Mouse (Mus musculus): ENCODE measurements around the gene Anapc16. TPM values are rescaled to one million over a fixed set of nuclear protein-coding genes. Genes with fewer than 3 reads are reported as not detected.
"Not testable (repeated sequence)": the region's sequence is repeated elsewhere in the genome, so short reads cannot be mapped to it uniquely, and the experiment has no call there.

Gene Anapc16
- polyA plus RNA-seq, 1 experiment from 2014 or later = 118 TPM

DNA sequence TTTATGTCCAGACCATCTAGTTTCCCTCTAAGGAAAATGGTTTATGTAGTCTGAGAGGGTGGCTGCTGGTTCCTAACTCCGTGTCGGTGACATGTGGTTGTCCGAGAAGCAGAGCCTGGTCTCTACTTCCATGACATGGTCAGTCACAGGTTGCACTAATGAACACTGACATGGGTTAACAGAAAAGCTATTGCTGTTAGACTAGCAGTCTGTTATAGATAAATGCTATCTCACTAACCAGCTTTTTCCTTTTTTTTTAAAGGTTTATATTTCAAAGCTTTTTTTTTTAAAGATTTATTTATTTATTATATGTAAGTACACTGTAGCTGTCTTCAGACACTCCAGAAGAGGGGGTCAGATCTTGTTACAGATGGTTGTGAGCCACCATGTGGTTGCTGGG is 3.9 kb downstream of the Anapc16 start:
- H3K36me3 ChIP-seq = peaks cover 22% of the 10 kb centered on the region
- WGBS = 93% methylated on average over 3 of the region's 3 CpGs
- no peak overlapping the region for H3K4me2 ChIP-seq
- H3K4me1 ChIP-seq (replicated peaks) = peaks cover 21% of the 10 kb centered on the region
- no peak overlapping the region for H3K9ac ChIP-seq
- no peaks in the 10 kb centered on the region for H3K27me3 ChIP-seq
- H3K9me3 ChIP-seq = no peaks in the 10 kb centered on the region
- no peak overlapping the region for H3K4me3 ChIP-seq
- ATAC-seq (ENCODE audit: low read depth) = no peak
- no peak overlapping the region for H3K27ac ChIP-seq (replicated peaks)

- 23% methylated on average over 7 of the region's 7 CpGs for WGBS
- Histone ChIP-seq H3K9ac (no peak overlapping the region), H3K36me3 (peaks cover 31% of the 10 kb centered on the region), H3K9me3 (no peaks in the 10 kb centered on the region), H3K4me2 (no peak overlapping the region), H3K4me3 (no peak overlapping the region), H3K27me3 (no peaks in the 10 kb centered on the region), H3K27ac (replicated peaks) (no peak overlapping the region), H3K4me1 (replicated peaks) (peaks cover 18% of the 10 kb centered on the region)
- no peak for ATAC-seq (ENCODE audit: low read depth)
Measured at GRCm38 (mm10) chr10:59997591-59997990, 5.3 kb downstream of the Anapc16 start.

DNA sequence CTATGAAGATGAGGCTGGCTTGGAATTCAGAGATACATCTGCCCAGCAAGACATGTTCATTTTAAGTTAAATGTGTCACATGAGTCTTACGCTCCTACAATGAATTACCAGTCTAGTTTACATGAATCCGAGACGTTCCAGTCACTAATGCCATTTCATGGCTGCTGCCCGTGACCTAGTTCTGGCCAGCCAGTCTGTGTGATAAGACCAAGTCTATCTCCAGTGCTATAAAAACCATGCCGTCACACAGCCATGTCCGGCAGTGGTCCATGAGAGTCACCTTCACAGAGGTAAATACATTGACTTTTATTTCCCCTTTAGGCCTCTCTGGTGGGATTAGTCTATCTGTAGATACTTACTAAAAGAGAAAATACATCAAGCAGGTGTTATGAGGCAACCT is 7.0 kb downstream of the Anapc16 start:
- WGBS = 94% methylated on average over 6 of the region's 6 CpGs
- Histone ChIP-seq H3K27me3 (no peaks in the 10 kb centered on the region), H3K9ac (no peak overlapping the region), H3K27ac (replicated peaks) (no peak overlapping the region), H3K4me1 (replicated peaks) (peaks cover 17% of the 10 kb centered on the region), H3K36me3 (peaks cover 39% of the 10 kb centered on the region), H3K4me3 (no peak overlapping the region), H3K4me2 (no peak overlapping the region), H3K9me3 (no peaks in the 10 kb centered on the region)
- no peak for ATAC-seq (ENCODE audit: low read depth)

DNA sequence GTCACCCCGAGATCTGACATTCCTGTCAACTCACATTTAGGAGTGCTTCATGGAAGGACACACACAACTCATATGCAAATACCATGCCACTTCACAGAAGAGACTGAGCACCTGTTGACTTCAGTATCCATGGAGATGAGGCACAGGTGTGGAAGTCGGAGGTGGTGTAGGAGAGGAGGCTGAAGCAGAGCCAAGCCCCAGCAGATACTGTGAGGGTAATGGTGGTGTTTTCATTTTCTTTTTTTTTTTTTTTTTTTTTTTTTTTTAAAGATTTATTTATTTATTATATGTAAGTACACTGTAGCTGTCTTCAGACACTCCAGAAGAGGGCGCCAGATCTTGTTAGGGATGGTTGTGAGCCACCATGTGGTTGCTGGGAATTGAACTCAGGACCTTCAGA is 9.1 kb downstream of the Anapc16 start:
- not testable (repeated sequence) for H3K4me2 ChIP-seq; H3K27ac ChIP-seq (replicated peaks); H3K4me3 ChIP-seq; H3K27me3 ChIP-seq; H3K9ac ChIP-seq; H3K9me3 ChIP-seq; ATAC-seq (ENCODE audit: low read depth)
- peaks cover 16% of the 10 kb centered on the region for H3K4me1 ChIP-seq (replicated peaks)
- peaks cover 60% of the 10 kb centered on the region for H3K36me3 ChIP-seq
- WGBS = 90% methylated on average over 2 of the region's 3 CpGs

DNA sequence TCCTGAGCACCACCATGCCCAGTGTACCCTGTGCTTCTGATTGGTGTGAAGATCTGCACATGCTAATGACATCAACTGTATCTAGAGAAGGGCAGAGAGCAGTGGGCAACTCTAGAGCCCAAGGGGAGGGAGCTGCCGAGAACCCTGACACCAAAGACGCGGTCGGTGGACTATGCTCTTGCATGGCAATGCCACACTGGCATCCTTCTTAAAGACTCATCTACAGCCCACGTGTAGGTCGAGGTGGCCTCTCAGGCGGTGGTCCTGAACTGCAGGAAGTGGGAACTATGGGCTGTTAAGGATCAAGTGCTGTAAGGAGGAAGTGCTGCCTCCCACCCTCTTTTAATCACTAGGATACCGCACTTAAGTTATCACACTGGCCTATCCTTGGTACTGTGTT is 10.9 kb downstream of the Anapc16 start:
- Histone ChIP-seq H3K36me3 (peaks cover 77% of the 10 kb centered on the region), H3K27ac (replicated peaks) (no peak overlapping the region), H3K27me3 (no peaks in the 10 kb centered on the region), H3K4me2 (no peak overlapping the region), H3K9me3 (no peaks in the 10 kb centered on the region), H3K4me3 (no peak overlapping the region), H3K4me1 (replicated peaks) (peaks cover 16% of the 10 kb centered on the region), H3K9ac (no peak overlapping the region)
- 88% methylated on average over 8 of the region's 8 CpGs for WGBS
- no peak for ATAC-seq (ENCODE audit: low read depth)

DNA sequence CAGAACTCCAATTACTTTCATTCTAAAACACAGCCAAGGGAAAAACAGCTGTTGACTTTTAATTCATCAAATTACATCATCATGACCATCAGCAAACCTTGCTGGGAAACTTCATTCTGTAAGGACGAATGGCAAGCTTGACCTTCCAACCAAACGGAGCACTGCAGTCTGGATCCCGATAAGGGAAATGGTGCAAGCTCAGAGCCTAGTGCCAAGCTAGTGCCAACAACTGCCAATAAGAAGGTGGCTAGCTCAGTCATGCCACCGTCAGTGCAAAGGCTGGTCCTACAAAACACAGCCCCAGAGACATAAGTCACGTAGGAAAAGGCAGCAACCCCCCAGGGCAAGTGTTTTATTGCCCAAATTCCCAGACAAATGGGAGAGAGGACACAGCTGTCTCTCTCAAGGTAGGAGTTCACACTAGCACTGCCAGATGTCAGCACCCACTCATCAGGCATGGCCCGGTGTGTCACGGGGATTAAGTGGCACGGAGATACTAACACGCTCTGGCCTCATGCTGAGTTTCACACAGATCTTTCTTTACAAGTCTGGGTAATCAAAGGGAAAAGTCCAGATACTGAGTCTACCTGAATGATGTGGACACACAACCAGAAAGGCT is 11.6 kb downstream of the Anapc16 start:
- H3K4me2 ChIP-seq = no peak overlapping the region
- H3K9ac ChIP-seq = no peak overlapping the region
- H3K27me3 ChIP-seq = no peaks in the 10 kb centered on the region
- WGBS = 60% methylated on average over 9 of the region's 9 CpGs
- H3K36me3 ChIP-seq = peaks cover 80% of the 10 kb centered on the region
- peaks cover 16% of the 10 kb centered on the region for H3K4me1 ChIP-seq (replicated peaks)
- H3K9me3 ChIP-seq = no peaks in the 10 kb centered on the region
- no peak for ATAC-seq (ENCODE audit: low read depth)
- no peak overlapping the region for H3K4me3 ChIP-seq
- H3K27ac ChIP-seq (replicated peaks) = no peak overlapping the region

DNA sequence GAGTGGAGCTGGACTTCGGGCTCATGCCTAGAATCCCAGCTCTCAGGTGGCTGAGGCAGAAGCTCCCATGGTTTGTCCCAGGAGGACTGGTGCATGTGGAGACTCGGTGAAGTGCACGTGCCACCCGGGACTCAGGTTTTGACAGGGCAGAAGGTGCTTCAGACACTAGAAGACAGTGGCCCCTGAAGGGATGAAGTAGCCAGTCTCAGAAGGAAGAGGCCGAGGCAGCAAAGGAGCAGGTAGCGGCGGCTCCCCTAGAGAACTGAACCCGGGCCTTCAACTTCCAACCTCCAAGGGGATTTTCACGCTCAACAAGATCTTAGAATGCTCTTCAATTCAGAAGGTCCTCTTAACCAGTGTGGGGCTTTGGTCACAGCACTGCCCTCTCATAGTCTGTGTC is 12.5 kb downstream of the Anapc16 start:
- ATAC-seq (ENCODE audit: low read depth) = no peak
- H3K27me3 ChIP-seq = no peaks in the 10 kb centered on the region

GRCm38 (mm10) chr10:59988036-59988435 is 14.9 kb downstream of the Anapc16 start:
- no peaks in the 10 kb centered on the region for H3K27me3 ChIP-seq
- no peak overlapping the region for H3K9ac ChIP-seq
- no peak overlapping the region for H3K4me3 ChIP-seq
- no peak overlapping the region for H3K27ac ChIP-seq (replicated peaks)
- peaks cover 16% of the 10 kb centered on the region for H3K4me1 ChIP-seq (replicated peaks)
- peaks cover 64% of the 10 kb centered on the region for H3K36me3 ChIP-seq
- no peaks in the 10 kb centered on the region for H3K9me3 ChIP-seq
- ATAC-seq (ENCODE audit: low read depth) = no peak
- H3K4me2 ChIP-seq = no peak overlapping the region
- 83% methylated on average over 4 of the region's 4 CpGs for WGBS

More for the DNA sequence above, 12.5 kb downstream of the Anapc16 start:
- no peak overlapping the region for H3K27ac ChIP-seq (replicated peaks)
- no peak overlapping the region for H3K4me3 ChIP-seq
- WGBS = 94% methylated on average over 9 of the region's 9 CpGs
- peaks cover 16% of the 10 kb centered on the region for H3K4me1 ChIP-seq (replicated peaks)
- peaks cover 79% of the 10 kb centered on the region for H3K36me3 ChIP-seq
- no peak overlapping the region for H3K9ac ChIP-seq
- H3K9me3 ChIP-seq = no peaks in the 10 kb centered on the region
- H3K4me2 ChIP-seq = no peak overlapping the region

- Histone ChIP-seq H3K4me1 (replicated peaks) (peaks cover 27% of the 10 kb centered on the region), H3K27ac (replicated peaks) (no peak overlapping the region), H3K36me3 (peaks cover 22% of the 10 kb centered on the region), H3K4me2 (no peak overlapping the region), H3K27me3 (no peaks in the 10 kb centered on the region), H3K9me3 (no peaks in the 10 kb centered on the region), H3K9ac (no peak overlapping the region), H3K4me3 (no peak overlapping the region)
- ATAC-seq (ENCODE audit: low read depth) = no peak
- 94% methylated on average over 12 of the region's 12 CpGs for WGBS
Measured at GRCm38 (mm10) chr10:59982379-59982873, 20.5 kb downstream of the Anapc16 start.

DNA sequence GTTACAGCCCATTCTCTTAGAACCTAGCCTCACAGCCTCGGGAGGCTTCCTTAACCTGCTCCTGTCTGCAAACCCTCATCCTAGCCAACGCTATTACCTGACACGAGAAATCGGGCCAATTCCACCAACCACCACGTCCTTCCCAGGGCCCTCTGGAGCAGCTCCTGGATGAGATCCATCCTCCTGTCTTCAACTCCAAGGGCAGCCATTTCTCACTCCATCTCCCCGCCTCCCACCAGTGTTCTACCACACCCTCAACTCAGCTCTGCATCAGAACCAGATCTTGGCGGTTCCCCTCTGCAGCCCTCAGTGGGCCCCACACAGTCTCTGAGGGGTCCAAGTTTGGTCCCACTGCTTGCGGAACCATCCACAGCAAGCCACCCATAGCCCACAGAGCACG is 21.1 kb downstream of the Anapc16 start:
- WGBS = 84% methylated on average over 9 of the region's 9 CpGs
- no peak overlapping the region for H3K27ac ChIP-seq (replicated peaks)
- H3K4me3 ChIP-seq = no peak overlapping the region
- ATAC-seq (ENCODE audit: low read depth) = no peak
- no peak overlapping the region for H3K9ac ChIP-seq
- H3K36me3 ChIP-seq = peaks cover 16% of the 10 kb centered on the region
- H3K27me3 ChIP-seq = no peaks in the 10 kb centered on the region
- H3K4me2 ChIP-seq = no peak overlapping the region
- no peaks in the 10 kb centered on the region for H3K9me3 ChIP-seq
- peaks cover 27% of the 10 kb centered on the region for H3K4me1 ChIP-seq (replicated peaks)

GRCm38 (mm10) chr10:59981336-59981735 is 21.6 kb downstream of the Anapc16 start:
- H3K4me3 ChIP-seq = no peak overlapping the region
- 78% methylated on average over 4 of the region's 4 CpGs for WGBS
- H3K27ac ChIP-seq (replicated peaks) = no peak overlapping the region
- H3K36me3 ChIP-seq = peaks cover 13% of the 10 kb centered on the region
- no peak for ATAC-seq (ENCODE audit: low read depth)
- H3K4me1 ChIP-seq (replicated peaks) = peaks cover 27% of the 10 kb centered on the region
- no peaks in the 10 kb centered on the region for H3K27me3 ChIP-seq
- H3K9ac ChIP-seq = no peak overlapping the region
- no peak overlapping the region for H3K4me2 ChIP-seq
- H3K9me3 ChIP-seq = no peaks in the 10 kb centered on the region

DNA sequence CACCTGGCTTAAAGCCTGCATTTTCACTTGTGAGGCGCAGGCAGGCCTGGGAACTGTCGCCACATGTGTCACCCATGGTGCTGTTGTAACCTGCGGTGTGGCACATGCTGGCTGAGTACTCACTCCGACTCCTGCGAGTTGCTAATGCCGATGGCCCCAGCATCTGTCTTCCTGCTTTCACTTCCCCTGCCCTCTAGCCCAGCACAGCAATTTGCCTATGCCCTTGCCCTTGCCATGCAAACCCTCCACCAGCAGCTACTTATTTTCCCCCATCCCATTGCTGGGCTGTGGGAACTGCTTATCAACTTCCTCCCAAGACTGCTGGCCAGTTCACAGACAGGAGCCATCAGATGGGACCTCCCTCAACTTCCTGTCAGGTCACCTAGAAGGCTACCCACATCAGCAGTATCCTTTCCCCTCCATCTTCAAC is 22.1 kb downstream of the Anapc16 start:
- Histone ChIP-seq H3K4me2 (no peak overlapping the region), H3K4me3 (no peak overlapping the region), H3K36me3 (peaks cover 8% of the 10 kb centered on the region), H3K9ac (no peak overlapping the region), H3K27ac (replicated peaks) (no peak overlapping the region), H3K9me3 (no peaks in the 10 kb centered on the region), H3K4me1 (replicated peaks) (peaks cover 27% of the 10 kb centered on the region), H3K27me3 (no peaks in the 10 kb centered on the region)
- WGBS = 89% methylated on average over 6 of the region's 6 CpGs
- no peak for ATAC-seq (ENCODE audit: low read depth)

All from neural tube, embryonic 13.5 days (tissue).